Mouse (Mus musculus) cerebellum, adult 9-10 months (tissue): ENCODE results near the gene Gpc6.

Experiments used
- DNase-seq: peaks from one replicate; pipeline ENCODE4 v3.0.0; 2022

The Gpc6 gene

DNA sequence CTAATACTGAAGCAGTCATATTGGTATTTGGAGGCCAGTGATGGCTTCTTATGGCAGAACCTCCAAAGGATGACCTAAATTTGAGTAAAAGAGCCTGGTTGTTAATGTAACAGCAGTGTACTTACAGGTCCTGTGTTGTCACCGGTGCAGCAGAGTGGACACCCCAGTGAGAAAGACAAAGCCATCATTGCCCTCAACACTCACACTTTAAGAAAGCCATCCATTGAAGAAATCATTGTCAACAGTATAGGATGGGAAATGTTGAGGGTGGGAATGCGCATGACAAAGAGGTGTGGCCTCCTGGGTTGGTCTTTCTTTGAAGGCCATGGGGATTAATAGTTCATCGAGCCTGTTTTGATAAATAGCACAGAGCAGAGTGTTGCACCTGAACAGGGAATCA lies 570.0 kb downstream of the Gpc6 start:
- DNase-seq = no peak

DNA sequence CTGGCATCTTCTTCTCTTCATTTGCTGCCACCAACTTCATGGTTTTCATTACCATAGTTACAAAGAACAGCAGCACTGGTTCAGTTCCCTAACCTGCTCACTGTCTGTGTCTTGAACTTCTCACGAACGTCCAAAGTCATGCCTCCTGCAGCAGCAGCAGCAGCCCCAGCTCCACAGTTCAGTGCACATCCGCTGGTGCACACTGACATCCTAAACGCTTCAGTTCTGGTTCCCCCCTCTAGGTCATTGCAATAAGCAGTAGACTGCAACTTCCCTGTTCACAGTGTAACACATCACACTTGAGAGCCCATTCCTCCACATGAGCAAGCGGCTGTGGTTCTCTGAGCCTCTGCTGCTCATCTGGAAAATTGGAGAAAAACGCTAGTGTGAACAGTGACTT lies 573.7 kb downstream of the Gpc6 start:
- DNase-seq = no peak

DNA sequence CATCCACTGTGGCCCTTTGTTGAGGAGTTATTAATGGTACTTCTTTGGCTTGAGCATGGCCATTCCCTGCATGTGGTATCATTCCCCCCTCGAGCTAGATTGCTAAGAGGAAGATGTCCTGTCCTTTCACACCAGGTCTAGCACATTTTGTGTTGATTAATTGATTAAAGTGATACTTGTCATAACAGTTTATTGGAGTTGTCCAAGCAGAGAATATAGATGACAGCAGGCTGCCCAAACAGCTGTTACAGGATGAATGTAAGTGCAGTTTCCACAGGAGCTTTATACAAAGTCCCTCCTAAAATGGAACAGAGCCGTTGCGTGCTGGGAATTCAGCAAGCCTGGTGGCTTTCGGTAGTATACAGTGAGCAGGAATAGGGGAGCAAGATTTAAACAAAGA lies 574.2 kb downstream of the Gpc6 start:
- no peak for DNase-seq

DNA sequence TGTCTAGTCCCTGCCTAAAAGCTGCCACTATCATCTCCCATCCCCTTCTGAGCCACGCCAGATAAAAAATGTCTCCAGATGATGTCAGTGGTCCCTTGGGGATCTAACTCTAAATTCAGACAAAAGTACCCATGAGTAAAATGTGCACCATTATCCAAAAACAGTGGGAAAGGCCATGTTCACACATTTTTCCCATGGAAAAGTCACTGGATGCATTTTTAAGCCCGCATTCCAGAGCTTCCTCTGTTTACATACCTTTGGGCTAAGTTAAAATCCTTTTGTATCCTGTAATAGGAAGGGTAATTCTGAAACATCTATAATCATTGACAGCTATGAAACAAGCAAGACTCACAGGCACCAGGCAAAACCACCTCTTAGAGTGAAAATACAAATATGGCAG lies 589.7 kb downstream of the Gpc6 start:
- DNase-seq = no peak

DNA sequence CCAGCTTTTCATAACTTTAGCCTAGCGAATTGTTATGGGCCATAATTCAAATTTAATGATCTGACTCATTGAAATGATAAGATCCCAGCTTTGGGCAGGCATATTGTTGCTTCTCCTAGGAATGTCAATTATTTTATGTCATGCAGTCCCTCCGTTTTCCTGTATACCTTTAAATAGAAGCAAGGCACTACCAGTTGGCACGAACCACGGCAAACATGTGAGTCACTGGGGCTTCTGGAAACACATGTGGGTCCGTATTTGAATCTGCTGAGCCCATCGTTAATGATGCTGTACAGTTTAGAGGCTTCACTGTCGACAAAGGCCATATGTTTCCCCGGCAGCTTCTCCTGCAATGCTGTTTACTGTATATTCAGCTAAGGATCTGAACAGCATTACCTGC lies 594.5 kb downstream of the Gpc6 start:
- no peak for DNase-seq

DNA sequence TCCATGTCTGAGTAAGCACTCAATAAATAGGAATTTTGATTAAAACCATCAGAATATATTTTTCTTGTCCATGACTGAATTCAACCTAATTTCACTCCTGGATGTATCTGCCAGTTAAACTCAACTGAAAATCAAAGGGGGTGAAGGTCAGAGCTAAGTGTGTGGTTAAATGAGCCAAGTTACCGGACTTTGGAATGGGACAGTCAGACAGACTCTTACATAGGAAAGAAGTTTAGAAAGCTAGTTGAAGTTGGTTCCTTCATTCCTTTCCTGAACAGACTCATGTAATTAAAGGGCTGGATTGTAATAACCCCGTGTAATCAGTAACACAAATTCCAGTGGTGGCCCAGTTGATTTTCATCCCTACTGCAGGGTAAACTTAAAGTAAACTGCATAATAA lies 595.6 kb downstream of the Gpc6 start:
- no peak for DNase-seq

DNA sequence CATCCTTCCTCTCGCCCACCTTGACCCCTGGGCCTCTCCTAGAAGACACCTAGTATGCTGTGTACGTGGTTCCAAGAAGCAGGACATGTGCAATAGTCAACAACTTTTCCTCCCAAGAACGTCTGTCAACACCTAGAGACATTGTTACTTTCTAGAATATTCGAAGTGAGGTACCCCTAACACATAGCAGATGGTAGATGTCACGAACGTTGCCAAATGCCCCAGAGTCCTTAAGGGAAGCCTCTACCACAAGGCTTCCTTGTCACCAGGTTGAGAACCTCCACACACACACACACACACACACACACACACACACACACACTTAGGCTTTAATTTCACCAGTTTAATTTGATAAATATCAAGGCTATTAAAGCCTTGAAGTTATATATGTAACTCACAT lies 600.0 kb downstream of the Gpc6 start:
- DNase-seq = no peak

DNA sequence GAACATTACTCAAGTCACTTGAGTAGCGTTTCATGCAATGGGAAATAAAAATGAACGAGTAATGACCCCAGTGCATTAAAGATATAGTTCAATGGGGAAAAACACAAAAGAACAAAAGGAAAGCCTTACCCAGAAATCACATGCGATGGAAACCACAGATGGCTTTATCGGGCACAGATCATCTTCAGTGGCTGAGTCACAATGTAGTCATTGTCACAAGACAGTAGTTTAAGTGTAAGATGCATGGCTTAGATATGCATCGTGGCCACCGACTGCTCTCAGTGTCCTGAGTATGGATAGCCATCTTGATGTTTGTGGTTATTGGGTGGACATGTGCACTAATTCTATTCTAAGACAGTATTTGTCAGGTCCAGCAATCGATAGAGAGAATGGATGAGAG lies 601.9 kb downstream of the Gpc6 start:
- no peak for DNase-seq

DNA sequence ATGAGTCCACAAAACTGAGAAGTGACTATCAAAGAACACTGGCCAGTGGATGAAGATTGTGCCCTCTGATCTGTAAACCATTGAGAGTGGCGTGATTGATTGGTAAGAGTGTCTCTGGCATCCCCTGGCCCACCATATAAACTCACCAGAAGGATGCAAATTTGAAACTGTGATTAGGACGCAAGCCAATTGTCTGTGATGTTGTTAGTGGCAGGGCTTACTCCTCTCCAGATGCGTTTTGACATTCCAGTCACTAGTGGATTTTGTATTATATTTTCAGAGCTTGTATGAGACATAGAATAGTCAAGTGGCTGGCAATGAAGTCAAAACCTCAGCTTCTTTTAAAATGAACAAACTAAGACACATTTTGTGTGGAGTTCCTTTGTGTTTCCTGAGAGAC lies 604.3 kb downstream of the Gpc6 start:
- no peak for DNase-seq

DNA sequence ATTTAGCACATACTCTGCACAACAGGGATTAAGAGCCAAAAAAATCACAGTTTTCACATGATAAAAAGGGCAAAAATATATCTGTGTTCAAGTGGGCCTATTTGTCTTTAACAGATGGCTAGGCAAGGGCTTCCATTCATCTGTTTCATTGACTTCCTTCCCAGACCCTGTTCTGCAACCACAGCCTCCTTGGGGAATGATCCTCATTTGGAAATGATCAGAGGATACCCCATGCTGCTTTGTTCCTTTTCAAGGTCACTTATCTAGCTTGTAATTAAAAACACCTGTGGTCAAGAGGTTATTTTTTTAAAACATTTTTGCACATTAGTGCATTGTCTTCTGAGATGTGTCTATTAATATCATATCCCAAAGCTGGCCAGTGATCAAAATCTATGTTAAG lies 627.7 kb downstream of the Gpc6 start:
- no peak for DNase-seq

DNA sequence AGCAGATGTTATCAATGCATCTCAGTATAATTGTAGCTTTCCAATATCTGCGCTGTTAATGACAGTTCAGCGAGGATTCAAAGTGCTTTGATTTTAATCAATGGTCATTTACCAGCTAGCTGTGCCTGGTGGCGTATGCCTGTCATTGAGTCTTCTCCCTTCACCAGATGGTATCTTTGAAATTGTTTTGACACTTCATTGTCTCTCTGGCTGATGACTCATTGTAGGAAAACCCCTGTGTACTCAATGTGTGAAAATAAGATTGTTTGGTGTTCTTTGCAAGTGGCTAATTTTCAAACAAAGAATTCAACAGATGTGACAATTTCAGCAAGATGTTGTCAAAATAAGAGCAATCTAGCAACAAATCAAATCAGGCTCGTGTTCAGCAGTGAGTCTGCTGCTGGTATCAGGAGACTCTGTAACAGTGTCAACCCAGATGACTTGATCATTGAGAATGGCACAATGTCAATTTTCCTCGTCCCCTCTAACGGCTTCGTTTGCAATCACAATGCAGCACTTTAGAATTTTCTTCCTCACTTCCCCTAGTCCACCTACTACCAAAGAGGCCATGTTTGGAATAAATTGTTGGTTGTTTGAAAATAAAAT lies 631.7 kb downstream of the Gpc6 start:
- no peak for DNase-seq

DNA sequence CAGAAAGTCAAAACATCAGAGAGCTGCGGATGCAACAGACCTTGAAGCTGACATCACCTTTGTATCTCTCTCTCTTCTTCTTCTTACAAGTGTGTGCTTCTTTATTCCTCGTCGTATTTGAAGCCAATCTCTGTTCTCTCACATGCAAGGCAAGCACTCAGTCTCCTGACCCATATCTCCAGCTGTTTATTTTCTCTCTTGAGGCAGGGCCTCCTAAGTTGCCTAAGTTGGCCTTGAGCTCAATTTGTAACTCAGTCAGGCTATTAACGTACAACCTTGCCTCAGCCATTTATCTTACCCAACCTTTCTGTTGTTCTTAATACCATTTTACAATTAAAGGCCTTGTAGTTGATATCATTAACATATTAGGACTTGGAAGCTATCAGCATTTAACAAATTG lies 637.0 kb downstream of the Gpc6 start:
- DNase-seq = no peak

DNA sequence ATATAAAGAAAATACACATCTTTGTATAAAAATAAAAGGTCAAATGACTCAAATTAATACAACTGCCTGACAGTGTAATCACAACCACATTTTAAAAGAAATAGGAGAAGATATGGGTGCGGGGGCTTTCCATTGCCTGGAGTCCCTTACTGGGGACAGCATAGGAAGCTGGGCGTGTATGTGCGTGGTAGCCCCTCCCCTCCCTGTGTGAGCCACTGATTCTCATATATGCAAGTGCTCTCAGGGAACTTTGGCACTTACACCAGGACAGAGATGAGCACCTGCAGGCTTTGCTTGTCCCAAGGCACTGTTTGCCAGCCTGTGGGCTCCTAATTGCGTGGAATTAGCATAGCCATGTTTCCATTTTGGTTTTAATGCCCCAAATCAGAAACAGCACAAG lies 644.2 kb downstream of the Gpc6 start:
- DNase-seq = no peak

DNA sequence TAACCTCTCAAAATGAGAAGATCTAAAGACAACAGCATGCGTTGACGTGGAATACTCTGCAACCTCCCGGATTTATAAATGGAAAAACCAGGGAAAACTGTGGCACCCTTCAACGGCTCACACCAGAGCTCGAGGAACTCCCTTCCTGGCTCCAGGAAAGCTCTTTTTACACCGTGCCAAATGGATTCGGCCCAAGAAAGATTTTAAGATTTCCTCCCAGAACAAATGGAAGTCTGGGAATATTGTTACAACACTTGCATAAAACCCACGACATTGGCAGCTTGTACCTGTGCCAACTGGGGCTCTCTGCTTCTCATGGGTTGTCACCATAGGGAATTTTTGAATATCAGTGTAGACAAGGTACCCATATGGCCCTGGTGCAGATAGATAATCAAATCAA lies 647.1 kb downstream of the Gpc6 start:
- DNase-seq = no peak

DNA sequence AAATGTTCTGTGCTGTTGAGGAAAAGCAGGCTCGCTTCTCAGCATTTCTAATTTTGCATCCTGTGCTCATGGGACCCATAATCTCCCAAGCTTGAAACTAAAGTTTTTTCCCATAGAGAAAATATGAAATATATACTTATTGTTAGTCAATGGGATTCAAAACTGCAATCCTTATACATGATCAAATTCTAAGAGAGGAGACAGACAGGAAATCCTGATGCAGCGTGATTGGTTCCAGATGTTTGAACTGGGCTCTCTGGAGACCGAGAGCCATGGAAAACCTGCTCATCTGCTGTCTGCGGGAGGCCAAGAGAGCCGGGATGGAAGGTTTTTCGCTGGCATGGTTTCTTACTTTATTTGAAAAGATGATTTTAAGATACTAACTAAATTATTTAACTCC lies 649.1 kb downstream of the Gpc6 start:
- DNase-seq = no peak

DNA sequence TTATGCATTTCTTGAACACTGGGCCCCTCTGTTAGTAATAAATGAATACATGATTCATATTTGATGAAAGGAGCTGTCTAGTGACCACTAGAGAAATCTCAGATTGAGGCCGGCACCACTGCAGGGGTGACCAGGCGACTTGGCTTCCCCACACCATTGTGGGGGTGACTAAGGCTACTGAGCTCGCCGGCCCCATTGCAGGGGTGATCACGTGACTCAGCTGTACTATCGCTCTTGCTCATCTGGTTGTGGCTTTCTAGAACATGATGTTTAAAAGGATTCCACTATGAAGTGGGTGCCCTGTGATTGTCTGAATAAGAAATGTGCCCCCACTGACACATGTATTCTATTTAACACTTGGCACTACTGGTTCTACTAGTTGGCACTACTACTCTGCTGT lies 656.6 kb downstream of the Gpc6 start:
- DNase-seq = no peak

DNA sequence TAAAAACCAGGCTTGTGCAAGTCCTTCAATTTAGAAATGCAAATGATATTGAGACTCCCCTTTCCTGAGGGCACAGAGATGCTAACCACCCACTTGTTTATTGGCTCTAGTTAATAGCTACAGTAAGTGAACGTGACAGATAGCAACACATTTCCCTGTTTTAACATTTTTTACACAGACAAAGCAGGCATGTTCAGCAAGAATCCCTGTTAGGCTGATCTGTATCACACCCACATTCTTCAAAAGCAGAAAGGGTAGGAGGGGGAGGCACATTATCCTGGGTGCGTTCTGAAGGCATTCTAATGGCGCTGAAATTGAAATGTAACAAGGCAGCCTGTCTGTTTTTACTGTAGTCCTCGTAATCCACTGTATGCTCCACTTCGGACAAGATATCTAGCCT lies 674.6 kb downstream of the Gpc6 start:
- DNase-seq = no peak

DNA sequence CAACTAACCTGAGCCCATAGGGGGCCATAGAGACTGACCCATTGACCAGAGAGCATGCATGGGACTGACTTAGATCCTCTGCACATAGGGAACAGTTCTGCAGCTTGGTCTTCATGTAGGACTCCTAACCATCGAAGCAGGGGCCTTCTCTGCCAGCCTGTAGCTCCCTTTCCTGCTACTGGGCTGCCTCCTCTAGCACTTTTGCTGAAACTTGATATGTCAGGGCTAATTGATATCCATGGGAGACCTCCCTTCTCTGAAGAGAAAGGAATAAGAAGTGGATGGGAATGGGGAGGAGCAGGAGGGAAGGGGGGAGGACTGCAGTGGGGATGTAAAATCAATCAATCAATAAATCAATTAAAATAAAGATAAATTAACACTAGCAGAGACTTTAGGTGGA lies 678.7 kb downstream of the Gpc6 start:
- no peak for DNase-seq

DNA sequence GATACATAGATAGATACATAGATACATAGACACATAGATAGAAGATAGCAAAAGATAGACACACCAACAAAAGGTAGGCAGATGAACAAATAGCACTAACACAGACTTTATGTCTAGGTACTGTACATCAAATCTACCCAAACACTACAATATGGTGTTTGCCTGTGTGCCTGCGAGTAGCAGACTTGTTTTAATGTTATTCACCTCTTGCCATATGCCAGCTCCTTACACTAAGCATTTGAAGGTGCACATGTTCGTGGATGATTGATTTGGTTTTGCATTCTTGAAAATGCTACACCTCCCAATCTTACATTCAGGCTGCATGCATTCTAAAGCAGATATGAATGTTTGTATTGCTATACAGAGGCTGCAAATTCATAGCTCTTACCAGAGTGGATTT lies 680.6 kb downstream of the Gpc6 start:
- DNase-seq = no peak

DNA sequence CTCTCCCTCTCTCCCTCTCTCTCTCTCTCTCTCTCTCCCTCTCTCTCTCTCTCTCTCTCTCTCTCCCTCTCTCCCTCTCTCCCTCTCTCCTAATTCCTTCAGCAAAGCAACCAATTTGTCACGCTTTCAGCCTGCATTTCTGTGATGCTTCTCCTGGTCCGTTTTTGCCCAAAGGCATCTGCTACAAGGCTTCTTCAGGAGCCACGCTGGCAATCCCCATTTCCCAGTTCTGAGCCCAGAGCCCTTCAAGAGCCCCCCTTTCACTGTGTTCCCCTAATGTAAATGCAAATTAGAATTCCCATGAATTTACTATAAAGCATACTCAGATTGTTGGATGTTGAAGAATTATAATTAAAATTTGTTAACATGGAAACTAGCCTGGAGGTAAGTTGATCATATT lies 686.0 kb downstream of the Gpc6 start:
- DNase-seq = no peak

DNA sequence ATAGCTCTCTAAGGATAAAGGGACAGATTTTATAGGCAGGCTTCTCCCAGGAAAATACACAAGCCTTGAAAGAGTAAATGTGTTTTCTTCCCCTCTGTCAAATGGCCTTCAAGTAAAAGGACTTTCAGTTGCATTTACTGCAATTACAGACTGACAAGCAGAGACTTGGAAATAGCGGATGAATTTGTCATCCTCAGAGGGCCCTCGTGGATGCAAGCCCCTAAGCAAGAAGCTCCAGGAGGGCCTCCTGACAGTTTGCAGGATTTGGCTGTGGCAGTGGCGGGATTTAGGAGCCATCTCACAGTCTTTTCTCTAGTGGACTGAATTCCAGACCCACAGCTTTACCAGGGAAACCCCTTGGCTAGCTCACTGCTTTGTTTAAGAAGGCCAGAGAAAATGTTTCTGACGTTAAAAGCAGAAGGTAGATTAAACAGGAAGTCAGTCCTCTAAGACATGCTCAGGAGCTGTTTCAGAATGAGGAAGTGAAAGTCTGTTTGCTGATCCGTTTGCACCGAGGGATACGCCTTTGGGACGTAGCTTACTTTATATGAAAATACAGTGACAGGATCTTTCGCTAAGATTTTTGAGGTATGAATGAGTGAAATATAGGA lies 700.1 kb downstream of the Gpc6 start:
- no peak for DNase-seq

DNA sequence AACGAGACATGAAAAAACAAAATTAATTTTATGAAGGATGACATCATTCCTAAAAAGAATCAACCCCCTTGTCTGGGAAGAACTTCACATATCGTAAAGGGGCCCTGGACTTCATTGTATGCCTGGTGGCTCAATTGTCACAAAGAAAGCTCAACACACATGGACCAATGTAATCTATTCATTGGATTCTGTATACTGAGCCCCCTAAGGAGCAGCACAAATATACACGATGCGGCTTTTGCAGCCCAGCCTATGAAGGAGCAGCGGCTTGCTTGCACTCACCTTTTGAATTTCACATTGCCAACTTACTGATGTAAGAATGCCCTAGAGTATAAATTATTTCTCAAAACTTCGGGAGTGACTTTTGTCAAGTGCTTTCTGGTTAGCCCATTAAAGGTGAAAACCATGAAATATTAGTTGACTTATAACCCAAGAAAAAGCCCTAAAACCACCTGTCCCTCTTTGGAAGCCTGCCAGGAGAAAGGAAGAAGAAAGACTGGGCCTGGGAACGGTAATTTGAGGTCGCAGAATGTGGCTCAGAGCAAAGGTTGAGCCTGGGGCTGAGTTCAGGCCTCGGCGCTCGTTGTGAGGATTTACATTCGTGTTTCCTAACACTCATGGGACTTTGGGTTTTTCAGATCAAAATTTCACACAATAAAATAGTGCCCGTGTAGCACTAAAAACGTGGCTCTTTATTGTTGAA lies 709.3 kb downstream of the Gpc6 start:
- no peak for DNase-seq

DNA sequence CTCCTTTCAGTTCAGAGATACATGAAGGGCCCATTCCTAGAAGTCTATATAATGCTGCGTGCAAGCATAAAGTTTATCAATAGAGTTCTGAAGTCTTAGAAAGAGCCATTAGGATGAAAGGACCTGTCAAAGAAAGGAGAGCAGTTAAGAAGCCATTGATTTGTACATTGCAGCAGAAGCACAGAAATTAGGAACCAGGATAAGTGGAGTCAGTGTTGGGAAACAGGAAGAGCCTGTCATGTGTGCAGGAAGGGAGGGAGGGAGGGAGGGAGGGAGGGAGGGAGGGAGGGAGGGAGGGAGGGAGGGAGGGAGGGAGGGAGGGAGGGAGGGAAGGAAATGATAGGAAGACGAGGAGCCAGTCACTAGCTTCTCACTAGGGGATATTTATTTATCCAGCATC lies 716.7 kb downstream of the Gpc6 start:
- DNase-seq = no peak

DNA sequence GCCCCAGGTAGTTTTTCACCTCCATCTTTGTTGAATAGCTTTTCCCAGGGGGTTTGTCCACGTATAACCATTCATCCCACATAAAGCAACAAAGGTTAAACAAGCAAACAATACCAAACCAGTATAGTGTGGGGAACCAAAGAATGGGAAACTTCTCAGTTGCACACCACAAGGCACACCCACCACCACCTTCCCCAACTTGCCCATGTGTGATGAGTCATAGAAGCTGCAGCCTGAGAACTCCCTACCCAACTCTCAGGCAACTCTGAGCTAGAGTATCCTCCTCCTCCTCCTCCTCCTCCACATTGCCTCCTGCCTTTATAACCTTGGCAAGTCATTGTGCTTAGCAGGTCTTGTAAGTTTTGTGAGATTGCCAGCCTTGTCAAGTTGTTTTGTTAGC lies 718.0 kb downstream of the Gpc6 start:
- no peak for DNase-seq
